In genomic region chr9:29220493-29220892, GRCm38 (mm10) we compare ENCODE assay signal across 8 mouse cellular contexts.
DNase-seq lines count a peak whose midpoint lies in the region; ATAC-seq and TF ChIP-seq lines count a peak whose summit lies in the region.
"Had no signal": no experiment of that assay in that cellular context is flagged by ENCODE, and none has a peak within 500 bp of the region (broad histone marks: within the 10 kb centered on the region; RNA-seq: fewer than 3 reads in every experiment).

No protein-coding gene starts in this region.

- H3K4me3 ChIP-seq in hindbrain, embryonic 15.5 days: no peak overlapping the region
- H3K4me3 ChIP-seq in hindbrain, embryonic 13.5 days: no peak overlapping the region
- H3K4me3 ChIP-seq in cerebellum, adult 2 months (replicated peaks; ENCODE audit: insufficient read depth, low read depth, low read length): no peak overlapping the region
- H3K4me3 ChIP-seq in forebrain, embryonic 15.5 days: no peak overlapping the region
- no peak overlapping the region for H3K4me3 ChIP-seq in midbrain, embryonic 15.5 days

- H3K4me2 ChIP-seq in hindbrain, embryonic 15.5 days: no peak overlapping the region
- no peak overlapping the region for H3K4me2 ChIP-seq in hindbrain, embryonic 13.5 days
- no peak overlapping the region for H3K4me2 ChIP-seq in forebrain, embryonic 15.5 days (replicated peaks)
- no peak overlapping the region for H3K4me2 ChIP-seq in midbrain, embryonic 15.5 days

- H3K27me3 ChIP-seq in hindbrain, embryonic 15.5 days: no peaks in the 10 kb centered on the region
- H3K27me3 ChIP-seq in hindbrain, embryonic 13.5 days: no peaks in the 10 kb centered on the region
- no peaks in the 10 kb centered on the region for H3K27me3 ChIP-seq in cerebellum, adult 2 months (ENCODE audit: control insufficient read depth, insufficient read depth, low read length)
- H3K27me3 ChIP-seq in forebrain, embryonic 15.5 days: no peaks in the 10 kb centered on the region
- no peaks in the 10 kb centered on the region for H3K27me3 ChIP-seq in midbrain, embryonic 15.5 days (replicated peaks)

- peak; percentile 97 to 99 for DNase-seq in cerebellum, adult 2 months
- no peak for DNase-seq in T-cell, adult 2 months (ENCODE audit: low spot score)
- DNase-seq in ovary, adult 18-20 months (ENCODE audit: low spot score): no peak

- no peak overlapping the region for H3K9ac ChIP-seq in hindbrain, embryonic 15.5 days
- no peak overlapping the region for H3K9ac ChIP-seq in hindbrain, embryonic 13.5 days
- H3K9ac ChIP-seq in forebrain, embryonic 15.5 days (replicated peaks): no peak overlapping the region
- no peak overlapping the region for H3K9ac ChIP-seq in midbrain, embryonic 15.5 days

- TF ChIP-seq POLR2A in cerebellum, adult 2 months (IDR thresholded peaks at IDR 0.05; ENCODE audit: borderline replicate concordance, insufficient read depth, low read length): no peak

- ATAC-seq in hindbrain, embryonic 15.5 days (ENCODE audit: low FRiP score, low read depth): peak; percentile 63; the same call in 1 of the 2 replicates
- no peak for ATAC-seq in hindbrain, embryonic 13.5 days (ENCODE audit: low FRiP score)
- peak; percentile 55; the same call in 1 of the 2 replicates for ATAC-seq in forebrain, embryonic 15.5 days (replicated peaks)
- 0 out of 2 replicates have a peak, but pooled peaks have one; percentile 62 for ATAC-seq in midbrain, embryonic 15.5 days (replicated peaks)

- WGBS in hindbrain, embryonic 15.5 days: 39% methylated on average over 11 of the region's 11 CpGs
- 52% methylated on average over 11 of the region's 11 CpGs for WGBS in hindbrain, embryonic 13.5 days
- WGBS in cerebellum, adult 2 months: 5% methylated on average over 11 of the region's 11 CpGs
- WGBS in forebrain, embryonic 15.5 days: 16% methylated on average over 11 of the region's 11 CpGs
- 31% methylated on average over 11 of the region's 11 CpGs for WGBS in midbrain, embryonic 15.5 days

- no peaks in the 10 kb centered on the region for H3K36me3 ChIP-seq in hindbrain, embryonic 15.5 days
- no peaks in the 10 kb centered on the region for H3K36me3 ChIP-seq in hindbrain, embryonic 13.5 days
- H3K36me3 ChIP-seq in forebrain, embryonic 15.5 days: no peaks in the 10 kb centered on the region
- H3K36me3 ChIP-seq in midbrain, embryonic 15.5 days (replicated peaks): no peaks in the 10 kb centered on the region
- H3K36me3 ChIP-seq: G1E had no signal

- no peaks in the 10 kb centered on the region for H3K9me3 ChIP-seq in hindbrain, embryonic 15.5 days
- H3K9me3 ChIP-seq in hindbrain, embryonic 13.5 days: no peaks in the 10 kb centered on the region
- no peaks in the 10 kb centered on the region for H3K9me3 ChIP-seq in forebrain, embryonic 15.5 days
- no peaks in the 10 kb centered on the region for H3K9me3 ChIP-seq in midbrain, embryonic 15.5 days

- H3K27ac ChIP-seq in hindbrain, embryonic 15.5 days (replicated peaks): no peak overlapping the region
- H3K27ac ChIP-seq in hindbrain, embryonic 13.5 days: no peak overlapping the region
- H3K27ac ChIP-seq in cerebellum, adult 2 months (ENCODE audit: insufficient read depth, low read length): peak overlapping the region; percentile 88
- no peak overlapping the region for H3K27ac ChIP-seq in forebrain, embryonic 15.5 days (replicated peaks)
- no peak overlapping the region for H3K27ac ChIP-seq in midbrain, embryonic 15.5 days

- peaks cover 15% of the 10 kb centered on the region for H3K4me1 ChIP-seq in hindbrain, embryonic 15.5 days (replicated peaks)
- peaks cover 27% of the 10 kb centered on the region for H3K4me1 ChIP-seq in hindbrain, embryonic 13.5 days (replicated peaks)
- H3K4me1 ChIP-seq in cerebellum, adult 2 months (ENCODE audit: control insufficient read depth, insufficient read depth, low read length): peaks cover 55% of the 10 kb centered on the region
- H3K4me1 ChIP-seq in forebrain, embryonic 15.5 days: peaks cover 28% of the 10 kb centered on the region
- peaks cover 14% of the 10 kb centered on the region for H3K4me1 ChIP-seq in midbrain, embryonic 15.5 days

- TF ChIP-seq CTCF in cerebellum, adult 2 months (IDR thresholded peaks at IDR 0.05; ENCODE audit: borderline replicate concordance, insufficient read depth, low read depth, low read length): no peak

Comparison
In these comparisons a context has a peak if more than half of its experiments do, and no peak if none do; other contexts are left out.
1. DNase-seq: peak in cerebellum, adult 2 months (2 of 2); none in T-cell, adult 2 months (single experiment) and ovary, adult 18-20 months (single experiment).